In the genomic region with DNA sequence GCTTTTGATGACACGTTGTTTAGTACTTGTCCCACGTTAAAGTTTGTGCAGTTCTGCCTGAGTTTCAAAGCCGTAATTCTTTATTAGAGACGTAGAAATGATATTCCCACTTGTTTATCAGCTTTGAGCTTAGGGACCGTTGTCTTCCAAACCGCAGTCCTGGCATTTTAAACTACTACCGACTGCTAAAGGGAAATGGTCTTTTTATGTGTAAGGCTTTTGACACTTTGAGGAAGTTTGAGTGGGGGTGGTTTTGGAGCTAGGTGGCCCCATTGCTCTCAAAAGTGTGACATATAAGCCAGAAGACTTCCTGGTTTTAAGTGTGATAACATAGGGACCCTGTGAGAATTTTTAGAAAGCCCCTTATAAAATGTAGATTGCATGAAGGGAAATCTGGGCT, we compare ENCODE assay signal across 8 mouse cellular contexts. TPM values are rescaled to one million over a fixed set of nuclear protein-coding genes. Genes with fewer than 3 reads are reported as not detected.
DNase-seq lines count a peak whose midpoint lies in the region; ATAC-seq lines count a peak whose summit lies in the region.

No protein-coding gene starts in this region.

- H3K27me3 ChIP-seq in kidney, embryonic 16.5 days (ENCODE audit: insufficient read depth, low read length) = no peaks in the 10 kb centered on the region
- no peaks in the 10 kb centered on the region for H3K27me3 ChIP-seq in forebrain, embryonic 10.5 days (ENCODE audit: poor library complexity, severe bottlenecking)
- H3K27me3 ChIP-seq in limb, embryonic 10.5 days (ENCODE audit: low read depth, poor library complexity, severe bottlenecking) = no peaks in the 10 kb centered on the region
- no peaks in the 10 kb centered on the region for H3K27me3 ChIP-seq in midbrain, embryonic 13.5 days

- no peak overlapping the region; the same call in 1 of the 2 replicates for H3K27ac ChIP-seq in kidney, embryonic 16.5 days (ENCODE audit: low read length)
- H3K27ac ChIP-seq in forebrain, embryonic 10.5 days = peak overlapping the region; percentile 91
- 0 out of 2 replicates have a peak overlapping the region, but pooled peaks have one; percentile 91 for H3K27ac ChIP-seq in limb, embryonic 10.5 days
- H3K27ac ChIP-seq in midbrain, embryonic 13.5 days = no peak overlapping the region

- DNase-seq in kidney, adult 18-20 months = no peak
- DNase-seq in forebrain, embryonic 10.5 days (ENCODE audit: extremely low spot score, low spot score) = no peak
- DNase-seq in limb, embryonic 10.5 days (ENCODE audit: low spot score) = no peak
- DNase-seq in thymus, postnatal 36 days = peak; percentile 28 to 33
- no peak for DNase-seq in cerebellum, adult 18-20 months
- no peak for DNase-seq in layer of hippocampus, postnatal 25 days (ENCODE audit: extremely low spot score in 1 of 2, low spot score in 1 of 2)

- peaks cover 12% of the 10 kb centered on the region for H3K4me1 ChIP-seq in kidney, embryonic 16.5 days (ENCODE audit: insufficient read depth, low read length)
- H3K4me1 ChIP-seq in forebrain, embryonic 10.5 days = peaks cover 26% of the 10 kb centered on the region
- peaks cover 14% of the 10 kb centered on the region for H3K4me1 ChIP-seq in limb, embryonic 10.5 days
- peaks cover 51% of the 10 kb centered on the region for H3K4me1 ChIP-seq in midbrain, embryonic 13.5 days (replicated peaks)

- H3K4me3 ChIP-seq in kidney, embryonic 16.5 days (ENCODE audit: low read length) = peak overlapping the region; percentile 77
- H3K4me3 ChIP-seq in forebrain, embryonic 10.5 days = peak overlapping the region; percentile 90
- peak overlapping the region; percentile 86 for H3K4me3 ChIP-seq in limb, embryonic 10.5 days
- peak overlapping the region; percentile 74 for H3K4me3 ChIP-seq in midbrain, embryonic 13.5 days (replicated peaks)

- ATAC-seq in kidney, embryonic 16.5 days (ENCODE audit: low FRiP score, low TSS enrichment) = no peak
- no peak for ATAC-seq in midbrain, embryonic 13.5 days

- H3K4me2 ChIP-seq in kidney, embryonic 16.5 days (replicated peaks; ENCODE audit: low read depth, low read length) = peak overlapping the region; percentile 91
- H3K4me2 ChIP-seq in midbrain, embryonic 13.5 days (replicated peaks) = peak overlapping the region; percentile 98

- WGBS in kidney, embryonic 16.5 days = 13% methylated on average over 7 of the region's 7 CpGs
- 40% methylated on average over 7 of the region's 7 CpGs for WGBS in forebrain, embryonic 10.5 days
- 34% methylated on average over 7 of the region's 7 CpGs for WGBS in limb, embryonic 10.5 days
- 33% methylated on average over 7 of the region's 7 CpGs for WGBS in midbrain, embryonic 13.5 days

- H3K36me3 ChIP-seq in kidney, embryonic 16.5 days (ENCODE audit: insufficient read depth, low read length) = peaks cover 18% of the 10 kb centered on the region
- peaks cover 29% of the 10 kb centered on the region for H3K36me3 ChIP-seq in forebrain, embryonic 10.5 days (replicated peaks)
- peaks cover 25% of the 10 kb centered on the region for H3K36me3 ChIP-seq in limb, embryonic 10.5 days
- H3K36me3 ChIP-seq in midbrain, embryonic 13.5 days = peaks cover 25% of the 10 kb centered on the region

- peak overlapping the region; percentile 85 for H3K9ac ChIP-seq in kidney, embryonic 16.5 days (replicated peaks; ENCODE audit: low read length)
- peak overlapping the region; percentile 89 for H3K9ac ChIP-seq in midbrain, embryonic 13.5 days (replicated peaks)

- H3K9me3 ChIP-seq in kidney, embryonic 16.5 days (ENCODE audit: low read length) = no peaks in the 10 kb centered on the region
- no peaks in the 10 kb centered on the region for H3K9me3 ChIP-seq in forebrain, embryonic 10.5 days
- H3K9me3 ChIP-seq in limb, embryonic 10.5 days (replicated peaks) = no peaks in the 10 kb centered on the region
- H3K9me3 ChIP-seq in midbrain, embryonic 13.5 days = no peaks in the 10 kb centered on the region

RNA-seq across cellular contexts. Expression of a gene that starts 0.9 kb away (rescaled TPM):
- polyA plus RNA-seq in kidney, embryonic 16.5 days (2015; fragmentation: Nextera tagmentation; extraction: Ambion mirVana) = 14.7 and 16.4 TPM in 2 replicates
- 16.6 and 18.3 TPM in 2 replicates for polyA plus RNA-seq in forebrain, embryonic 10.5 days (2016; fragmentation: Nextera tagmentation; extraction: Ambion mirVana)
- 14.9 and 18.0 TPM in 2 replicates for polyA plus RNA-seq in limb, embryonic 10.5 days (2016; fragmentation: Nextera tagmentation; extraction: Ambion mirVana)
- 26.7 and 27.2 TPM in 2 replicates for polyA plus RNA-seq in midbrain, embryonic 13.5 days (2015; fragmentation: Nextera tagmentation; extraction: Ambion mirVana)
- total RNA-seq in layer of hippocampus, postnatal 25 days (2021) = 10 to 100 TPM; 31.5 to 34.7 TPM

Comparison
In these comparisons a context has a peak if more than half of its experiments do, and no peak if none do; other contexts are left out.
1. H3K27ac ChIP-seq: peak in forebrain, embryonic 10.5 days (single experiment) and limb, embryonic 10.5 days (single experiment); none in kidney, embryonic 16.5 days (single experiment) and midbrain, embryonic 13.5 days (single experiment).
2. DNase-seq: peak in thymus, postnatal 36 days (2 of 2); none in kidney, adult 18-20 months (single experiment), forebrain, embryonic 10.5 days (single experiment), limb, embryonic 10.5 days (single experiment), cerebellum, adult 18-20 months (0 of 2) and layer of hippocampus, postnatal 25 days (0 of 2).
3. Peak in every context shown above with its lines, with median percentiles within 50 percentile points of each other: H3K4me3 ChIP-seq.